Mouse (Mus musculus) CH12.LX (cell line): ENCODE measurements around the gene Pakap. TPM values are rescaled to one million over a fixed set of nuclear protein-coding genes. Genes with fewer than 3 reads are reported as not detected.

Source experiments
- DNase-seq: peaks from one replicate; pipeline ENCODE4 v3.0.0-alpha.2; 2013; ENCODE audit errors: extremely low read depth
- H3K27ac ChIP-seq: 2 replicates; pipeline ENCODE4 v1.5.1; 2012; ENCODE audit warnings: low read depth, mild to moderate bottlenecking, control low read depth, moderate library complexity; ENCODE audit not compliant: insufficient read depth
- H3K27me3 ChIP-seq: replicated peaks from 2 replicates; pipeline ENCODE3; 2012; ENCODE audit warnings: inconsistent platforms
- H3K36me3 ChIP-seq, 2 experiments: replicated peaks in 1 of 2; 2 replicates each; pipeline versions ENCODE3 to v1.6.1; 2012; ENCODE audit warnings: inconsistent platforms in 1 of 2, low read length in 1 of 2, mild to moderate bottlenecking in 1 of 2, mixed read lengths in 1 of 2, moderate library complexity in 1 of 2; ENCODE audit not compliant: control insufficient read depth in 1 of 2, insufficient read depth in 1 of 2
- H3K4me1 ChIP-seq, 2 experiments: 2 replicates each; pipeline ENCODE4 v1.6.1; 2012; ENCODE audit warnings: inconsistent platforms in 1 of 2, moderate library complexity in 1 of 2; ENCODE audit not compliant: insufficient read depth in 2 of 2, control insufficient read depth in 1 of 2
- H3K4me2 ChIP-seq: 2 replicates; pipeline ENCODE4 v1.6.1; 2012; ENCODE audit warnings: low read depth, mild to moderate bottlenecking, control low read depth; ENCODE audit not compliant: poor library complexity, insufficient read depth, severe bottlenecking
- H3K4me3 ChIP-seq, 3 experiments: fragments of 150-350 bp in 1 of 3; sonication (generic) in 1 of 3; replicated peaks in 1 of 3; 2 replicates each; pipeline versions ENCODE3 to v1.5.1; 2011 to 2012; ENCODE audit warnings: low read depth in 2 of 3, low read length in 2 of 3, mild to moderate bottlenecking in 2 of 3, moderate library complexity in 2 of 3, control low read depth in 1 of 3, improper control_type of control experiment in 1 of 3, inconsistent platforms in 1 of 3, mixed read lengths in 1 of 3; ENCODE audit not compliant: poor library complexity in 1 of 3
- H3K79me2 ChIP-seq: replicated peaks from 2 replicates; pipeline ENCODE4 v1.6.1; 2012; ENCODE audit warnings: mild to moderate bottlenecking, moderate library complexity; ENCODE audit not compliant: control insufficient read depth, poor library complexity, insufficient read depth, severe bottlenecking; ENCODE audit errors: extremely low read depth
- H3K9ac ChIP-seq: 2 replicates; pipeline ENCODE4 v1.6.1; 2012; ENCODE audit warnings: low read depth, mild to moderate bottlenecking, control low read depth, moderate library complexity; ENCODE audit not compliant: insufficient read depth
- H3K9me3 ChIP-seq: replicated peaks from 2 replicates; pipeline ENCODE3; 2012; ENCODE audit warnings: low read length, inconsistent platforms, mixed read lengths
- CHD1 ChIP-seq: IDR thresholded peaks from 2 replicates; pipeline ENCODE4 v1.6.1; 2012; ENCODE audit warnings: low read depth, low read length, improper control_type of control experiment, inconsistent platforms
- E2F4 ChIP-seq: IDR thresholded peaks from 2 replicates; pipeline ENCODE4 v1.6.1; 2011; ENCODE audit warnings: low read depth, low read length, improper control_type of control experiment; ENCODE audit not compliant: insufficient replicate concordance
- EP300 ChIP-seq: IDR thresholded peaks from 2 replicates; pipeline ENCODE4 v1.6.1; 2011; ENCODE audit warnings: low read length, improper control_type of control experiment
- ETS1 ChIP-seq: conservative IDR thresholded peaks from 2 replicates; pipeline ENCODE4 v1.6.1; 2012; ENCODE audit warnings: low read depth, mild to moderate bottlenecking, inconsistent platforms, low read length, improper control_type of control experiment, moderate library complexity
- JUND ChIP-seq: conservative IDR thresholded peaks from 2 replicates; pipeline ENCODE4 v1.6.1; 2011; ENCODE audit warnings: low read depth, low read length, improper control_type of control experiment
- KAT2A ChIP-seq: IDR thresholded peaks from 2 replicates; pipeline ENCODE4 v1.6.1; 2012; ENCODE audit warnings: low read length, improper control_type of control experiment, inconsistent platforms; ENCODE audit not compliant: insufficient replicate concordance
- MXI1 ChIP-seq: IDR thresholded peaks from 2 replicates; pipeline ENCODE4 v1.6.1; 2011; ENCODE audit warnings: mild to moderate bottlenecking, low read depth, low read length, improper control_type of control experiment
- MYC ChIP-seq: IDR thresholded peaks from 2 replicates; pipeline ENCODE4 v1.6.1; 2011; ENCODE audit warnings: low read depth, mild to moderate bottlenecking, improper control_type of control experiment, low read length
- NRF1 ChIP-seq: IDR thresholded peaks from 2 replicates; pipeline ENCODE4 v1.6.1; 2014; ENCODE audit warnings: low read depth, mild to moderate bottlenecking, inconsistent platforms, low read length, improper control_type of control experiment, moderate library complexity
- RCOR1 ChIP-seq: conservative IDR thresholded peaks from 2 replicates; pipeline ENCODE4 v1.6.1; 2012; ENCODE audit warnings: low read depth, mild to moderate bottlenecking, inconsistent platforms, low read length, improper control_type of control experiment
- SMC3 ChIP-seq: IDR thresholded peaks from 2 replicates; pipeline ENCODE4 v1.6.1; 2011; ENCODE audit warnings: low read depth, low read length, improper control_type of control experiment
- TCF12 ChIP-seq: IDR thresholded peaks from 2 replicates; pipeline ENCODE4 v1.6.1; 2014; ENCODE audit warnings: low read depth, mild to moderate bottlenecking, inconsistent platforms, low read length, improper control_type of control experiment
- USF1 ChIP-seq: IDR thresholded peaks from 2 replicates; pipeline ENCODE4 v1.6.1; 2014; ENCODE audit warnings: low read depth, mild to moderate bottlenecking, inconsistent platforms, low read length, improper control_type of control experiment
- USF2 ChIP-seq: conservative IDR thresholded peaks from 2 replicates; pipeline ENCODE4 v1.6.1; 2011; ENCODE audit warnings: low read depth, low read length, improper control_type of control experiment
- ZNF384 ChIP-seq: IDR thresholded peaks from 2 replicates; pipeline ENCODE4 v1.6.1; 2012; ENCODE audit warnings: low read depth, low read length, improper control_type of control experiment, inconsistent platforms
- dilution Hi-C: fragments of 300-500 bp; cut with MboI; formaldehyde crosslinking; loops from 2 replicates; pipeline ENCODE4 v1.14.3; 2020; ENCODE audit warnings: low sequenced_read_pairs; ENCODE audit not compliant: extremely low pct_unique_long_range_greater_than_20kb, extremely low pct_ligation_motif_present
- in situ Hi-C: fragments of 300-500 bp; cut with MboI; formaldehyde crosslinking; loops from 3 replicates; pipeline ENCODE4 v1.14.3; 2019; ENCODE audit warnings: low sequenced_read_pairs, low pct_ligation_motif_present, low pct_unique_long_range_greater_than_20kb, mixed read lengths
- polyA plus RNA-seq: library from polyadenylated mRNA; unstranded; fragments of >175 nt; gene quantifications from 2 replicates; pipeline ENCODE4 v1.2.1, GENCODE M21; 2012; ENCODE audit warnings: low read depth; ENCODE audit not compliant: insufficient read length
- total RNA-seq, 2 experiments: library from RNA; depleted of rRNA; stranded (reverse); fragments of 300-350 nt in 1 of 2; fragments of >200 nt in 1 of 2; gene quantifications; 2 replicates each; pipeline ENCODE4 v1.2.3; 2012 to 2014

The Pakap gene
- total RNA-seq (2012; rRNA removed) (not detected in 2 replicates), total RNA-seq (2014; rRNA removed) (0.08 TPM in 1 of 2 replicates, not detected in the other), polyA plus RNA-seq (0.07 and 0.14 TPM in 2 replicates)

DNA sequence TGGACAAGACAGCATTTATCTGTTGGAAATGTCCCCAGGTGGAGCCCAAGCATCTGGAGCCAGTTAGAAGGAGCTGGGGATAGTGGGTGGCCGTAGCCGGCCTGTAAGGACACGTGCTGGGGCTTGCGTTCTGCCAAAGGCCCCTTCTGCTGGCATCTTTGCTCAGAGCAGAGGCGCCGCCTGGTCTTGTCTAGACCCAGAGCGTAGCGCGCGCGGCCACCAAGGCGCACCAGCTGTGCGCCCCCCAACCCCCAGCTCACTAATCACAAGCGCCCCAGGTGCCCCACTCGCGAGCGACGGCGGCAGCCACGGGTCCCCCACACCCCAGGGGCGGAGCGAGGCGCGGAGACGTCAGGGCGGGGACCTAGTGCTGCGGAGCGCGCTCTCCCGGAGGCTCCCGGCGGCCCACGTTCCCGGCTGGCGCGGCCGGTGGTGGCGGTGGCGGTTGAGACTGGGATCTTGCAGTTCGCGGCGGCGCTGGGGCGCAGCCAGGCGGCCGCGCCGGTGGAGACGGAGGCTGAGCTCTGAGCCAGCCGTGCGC is at the start of gene Pakap:
TSS of gene Pakap (plus strand) at position 514 of the 541 bp plus-strand sequence.
- TF ChIP-seq E2F4 = no peak
- no peak for TF ChIP-seq SMC3
- no peak for TF ChIP-seq NRF1
- no peak for TF ChIP-seq TCF12
- no peak for TF ChIP-seq RCOR1
- TF ChIP-seq KAT2A = no peak
- TF ChIP-seq USF2 = no peak
- TF ChIP-seq ZNF384 = no peak
- no peak for TF ChIP-seq EP300
- no peak for TF ChIP-seq JUND
- TF ChIP-seq CHD1 = no peak
- TF ChIP-seq MXI1 = no peak
- no peak for TF ChIP-seq USF1
- H3K36me3 ChIP-seq = no peaks in the 10 kb centered on the region
- dilution Hi-C loops = no loop called here
- no peaks in the 10 kb centered on the region for H3K9me3 ChIP-seq
- no peak within 1 kb of the TSS for H3K27ac ChIP-seq
- H3K9ac ChIP-seq = no peak within 1 kb of the TSS
- no peak within 1 kb of the TSS for H3K4me3 ChIP-seq
- no peaks in the 10 kb centered on the region for H3K79me2 ChIP-seq
- in situ Hi-C loops = no loop called here
- no peak for DNase-seq
- no peak within 1 kb of the TSS for H3K4me2 ChIP-seq
- H3K4me1 ChIP-seq = 0 out of 4 replicates have a peak, but pooled peaks cover 0 to 2% of the 10 kb centered on the region in 2 experiments
- H3K27me3 ChIP-seq = no peaks in the 10 kb centered on the region

DNA sequence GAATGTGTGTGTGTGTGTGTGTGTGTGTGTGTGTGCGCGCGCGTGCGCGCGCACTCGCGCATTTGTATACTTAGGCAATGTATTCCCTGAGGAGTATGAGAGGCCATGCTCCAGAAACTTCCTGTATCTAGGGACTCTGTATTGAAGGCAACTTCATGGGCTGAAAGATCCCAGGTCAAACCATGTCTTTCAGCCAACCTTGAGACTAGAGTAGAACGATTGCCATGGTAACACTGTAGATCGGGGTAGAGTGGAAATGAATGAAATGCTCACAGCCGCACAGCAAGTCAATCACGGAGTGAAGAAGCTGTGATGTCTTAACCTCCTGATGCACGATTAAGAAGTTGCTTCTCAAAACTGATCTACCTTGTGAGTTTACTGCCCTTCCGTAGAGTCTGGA is 44.5 kb upstream of the Pakap start:
- H3K79me2 ChIP-seq = no peaks in the 10 kb centered on the region
- no peaks in the 10 kb centered on the region for H3K9me3 ChIP-seq
- in situ Hi-C loops (no loop called here), dilution Hi-C loops (no loop called here)
- no peaks in the 10 kb centered on the region for H3K36me3 ChIP-seq
- DNase-seq = no peak
- TF ChIP-seq MYC = no peak
- TF ChIP-seq MXI1 = no peak
- TF ChIP-seq ETS1 = no peak
- no peak overlapping the region for H3K4me2 ChIP-seq
- no peak overlapping the region for H3K9ac ChIP-seq
- no peak overlapping the region for H3K4me3 ChIP-seq
- H3K4me1 ChIP-seq = peaks cover 0 to 11% of the 10 kb centered on the region in 2 experiments; a peak in 2 of 4 replicates
- H3K27me3 ChIP-seq = no peaks in the 10 kb centered on the region
- no peak overlapping the region for H3K27ac ChIP-seq
